8 mouse cellular contexts compared by ENCODE assay signal in genomic region chrX:161717764-161718382, GRCm38 (mm10). TPM values are rescaled to one million over a fixed set of nuclear protein-coding genes. Genes with fewer than 3 reads are reported as not detected.
DNase-seq lines count a peak whose midpoint lies in the region; ATAC-seq and TF ChIP-seq lines count a peak whose summit lies in the region.

No protein-coding gene starts in this region.

- H3K27me3 ChIP-seq in heart, embryonic 13.5 days (replicated peaks), result peaks cover 68% of the 10 kb centered on the region
- no peaks in the 10 kb centered on the region for H3K27me3 ChIP-seq in forebrain, embryonic 15.5 days
- H3K27me3 ChIP-seq in liver, embryonic 12.5 days (replicated peaks), result peaks cover 69% of the 10 kb centered on the region

- 12% methylated on average over 26 of the region's 26 CpGs for WGBS in heart, embryonic 13.5 days
- 19% methylated on average over 26 of the region's 26 CpGs for WGBS in forebrain, embryonic 15.5 days
- 11% methylated on average over 21 of the region's 26 CpGs for WGBS in liver, embryonic 12.5 days (ENCODE audit: insufficient replicate concordance)

- TF ChIP-seq POLR2A in brain, embryonic 14.5 days (IDR thresholded peaks at IDR 0.05; ENCODE audit: borderline replicate concordance, extremely low read depth, insufficient read depth, insufficient read length, poor library complexity, severe bottlenecking), result no peak

- H3K27ac ChIP-seq in heart, embryonic 13.5 days (replicated peaks), result peak overlapping the region; percentile 15; the same call in 1 of the 2 replicates
- H3K27ac ChIP-seq in forebrain, embryonic 15.5 days (replicated peaks), result peak overlapping the region; percentile 87
- no peak overlapping the region for H3K27ac ChIP-seq in liver, embryonic 12.5 days

- intact Hi-C loops in heart, postnatal 10 days (cut with DNase I), result no loop called here

- H3K36me3 ChIP-seq in heart, embryonic 13.5 days, result no peaks in the 10 kb centered on the region
- no peaks in the 10 kb centered on the region for H3K36me3 ChIP-seq in forebrain, embryonic 15.5 days
- H3K36me3 ChIP-seq in liver, embryonic 12.5 days, result no peaks in the 10 kb centered on the region

- no peak for DNase-seq in heart, postnatal 10 days
- peak; percentile 62 for DNase-seq in brain, embryonic 14.5 days (ENCODE audit: low read depth)
- no peak for DNase-seq in urinary bladder, postnatal 14 days (ENCODE audit: low spot score)
- DNase-seq in layer of hippocampus, postnatal 25 days (ENCODE audit: extremely low spot score in 1 of 2, low spot score in 1 of 2), result no peak

- peak overlapping the region; percentile 85 for H3K4me2 ChIP-seq in heart, embryonic 13.5 days
- peak overlapping the region; percentile 57 for H3K4me2 ChIP-seq in forebrain, embryonic 15.5 days (replicated peaks)
- peak overlapping the region; percentile 66 for H3K4me2 ChIP-seq in liver, embryonic 12.5 days

- no peak for ATAC-seq in heart, embryonic 13.5 days (ENCODE audit: extremely low read depth, insufficient number of reproducible peaks, low FRiP score, low TSS enrichment)
- ATAC-seq in forebrain, embryonic 15.5 days (replicated peaks), result peak; percentile 12; the same call in 1 of the 2 replicates
- ATAC-seq in liver, embryonic 12.5 days, result no peak
- ATAC-seq in erythroblast, adult 5-6 weeks (replicated peaks; ENCODE audit: low FRiP score, poor library complexity, severe bottlenecking), result no peak

- H3K9ac ChIP-seq in heart, embryonic 13.5 days, result peak overlapping the region; percentile 76
- H3K9ac ChIP-seq in forebrain, embryonic 15.5 days (replicated peaks), result peak overlapping the region; percentile 72
- H3K9ac ChIP-seq in liver, embryonic 12.5 days, result no peak overlapping the region

- TF ChIP-seq CTCF in brain, embryonic 14.5 days (IDR thresholded peaks at IDR 0.05; ENCODE audit: borderline replicate concordance, extremely low read depth, insufficient read depth, insufficient read length), result no peak

- no peaks in the 10 kb centered on the region; the same call in 1 of the 2 replicates for H3K4me1 ChIP-seq in heart, embryonic 13.5 days
- H3K4me1 ChIP-seq in forebrain, embryonic 15.5 days, result peaks cover 19% of the 10 kb centered on the region
- no peaks in the 10 kb centered on the region for H3K4me1 ChIP-seq in liver, embryonic 12.5 days

- no peaks in the 10 kb centered on the region for H3K9me3 ChIP-seq in heart, embryonic 13.5 days
- no peaks in the 10 kb centered on the region for H3K9me3 ChIP-seq in forebrain, embryonic 15.5 days
- H3K9me3 ChIP-seq in liver, embryonic 12.5 days (replicated peaks), result no peaks in the 10 kb centered on the region

- peak overlapping the region; percentile 64 for H3K4me3 ChIP-seq in heart, embryonic 13.5 days
- peak overlapping the region; percentile 64 for H3K4me3 ChIP-seq in forebrain, embryonic 15.5 days
- H3K4me3 ChIP-seq in liver, embryonic 12.5 days, result peak overlapping the region; percentile 49

RNA-seq across cellular contexts. Expression of gene Rai2, which starts 1.0 kb away (rescaled TPM):
- 2.8 and 3.2 TPM in 2 replicates for polyA plus RNA-seq in heart, embryonic 13.5 days (2015; fragmentation: Nextera tagmentation; extraction: Ambion mirVana)
- 10 to 100 TPM; 13.9 to 20.0 TPM for total RNA-seq in heart, postnatal 10 days (2021)
- polyA plus RNA-seq in brain, embryonic 14.5 days (2012; rRNA removed), result 15.8 and 19.1 TPM in 2 replicates
- 15.8 and 16.5 TPM in 2 replicates for polyA plus RNA-seq in forebrain, embryonic 15.5 days (2015; fragmentation: Nextera tagmentation; extraction: Ambion mirVana)
- 0.72 and 0.78 TPM in 2 replicates for polyA plus RNA-seq in liver, embryonic 12.5 days (2016; fragmentation: Nextera tagmentation; extraction: Ambion mirVana)
- 10 to 100 TPM in 1 of 2 experiments, 1 to 10 TPM in 1; 9.9 to 11.9 TPM for total RNA-seq in layer of hippocampus, postnatal 25 days (2021)
- not detected in 2 replicates for total RNA-seq in erythroblast, adult 5-6 weeks (2015; ENCODE audit: low replicate concordance)
- not detected in 2 replicates for total RNA-seq in erythroblast, adult 5-6 weeks (2017; ENCODE audit: low replicate concordance)
